Mouse (Mus musculus) midbrain, embryonic 13.5 days (tissue): ENCODE measurements at regions not wholly inside any gene's neighbourhood (a gene's known extent, or its start where the extent isn't known, plus 50 kb on each side); places are given as distances from the start of the nearest gene placed in this dataset.
A peak's percentile ranks its signal among the peaks of the same experiment; 100 is the strongest.

Source experiments
- ATAC-seq: fragments of 200-750 bp; cut with Nextera tagmentation; 2 replicates; pipeline ENCODE4 v1.8.0; 2017; ENCODE audit warnings: mild to moderate bottlenecking, moderate TSS enrichment, moderate library complexity
- H3K27ac ChIP-seq: fragments of 300-500 bp; sonication (generic); 2 replicates; pipeline ENCODE4 v1.5.1; 2015; ENCODE audit warnings: inconsistent platforms, mild to moderate bottlenecking, moderate library complexity
- H3K27me3 ChIP-seq: fragments of 300-500 bp; sonication (generic); 2 replicates; pipeline ENCODE4 v1.6.1; 2015; ENCODE audit warnings: mild to moderate bottlenecking, inconsistent platforms
- H3K36me3 ChIP-seq: fragments of 300-500 bp; sonication (generic); 2 replicates; pipeline ENCODE4 v1.6.1; 2015; ENCODE audit warnings: mild to moderate bottlenecking, inconsistent platforms
- H3K4me1 ChIP-seq: fragments of 300-500 bp; sonication (generic); replicated peaks from 2 replicates; pipeline ENCODE4 v1.6.1; 2015; ENCODE audit warnings: inconsistent platforms
- H3K4me2 ChIP-seq: fragments of 300-500 bp; sonication (generic); replicated peaks from 2 replicates; pipeline ENCODE4 v1.6.1; 2015; ENCODE audit warnings: moderate library complexity, mild to moderate bottlenecking, inconsistent platforms
- H3K4me3 ChIP-seq: fragments of 300-500 bp; sonication (generic); replicated peaks from 2 replicates; pipeline ENCODE4 v1.5.1; 2015; ENCODE audit warnings: mild to moderate bottlenecking, inconsistent platforms
- H3K9ac ChIP-seq: fragments of 300-500 bp; sonication (generic); replicated peaks from 2 replicates; pipeline ENCODE4 v1.6.1; 2015; ENCODE audit warnings: mild to moderate bottlenecking, inconsistent platforms
- H3K9me3 ChIP-seq: fragments of 300-500 bp; sonication (generic); 2 replicates; pipeline ENCODE4 v1.6.1; 2016; ENCODE audit warnings: mild to moderate bottlenecking, inconsistent platforms
- WGBS: fragments of 180-500 bp; shearing (Covaris S2); methylation state at CpG from one replicate; pipeline ENCODE4 v1.1.7; 2015; 5-methylcytosine and 5-hydroxymethylcytosine counted together

DNA sequence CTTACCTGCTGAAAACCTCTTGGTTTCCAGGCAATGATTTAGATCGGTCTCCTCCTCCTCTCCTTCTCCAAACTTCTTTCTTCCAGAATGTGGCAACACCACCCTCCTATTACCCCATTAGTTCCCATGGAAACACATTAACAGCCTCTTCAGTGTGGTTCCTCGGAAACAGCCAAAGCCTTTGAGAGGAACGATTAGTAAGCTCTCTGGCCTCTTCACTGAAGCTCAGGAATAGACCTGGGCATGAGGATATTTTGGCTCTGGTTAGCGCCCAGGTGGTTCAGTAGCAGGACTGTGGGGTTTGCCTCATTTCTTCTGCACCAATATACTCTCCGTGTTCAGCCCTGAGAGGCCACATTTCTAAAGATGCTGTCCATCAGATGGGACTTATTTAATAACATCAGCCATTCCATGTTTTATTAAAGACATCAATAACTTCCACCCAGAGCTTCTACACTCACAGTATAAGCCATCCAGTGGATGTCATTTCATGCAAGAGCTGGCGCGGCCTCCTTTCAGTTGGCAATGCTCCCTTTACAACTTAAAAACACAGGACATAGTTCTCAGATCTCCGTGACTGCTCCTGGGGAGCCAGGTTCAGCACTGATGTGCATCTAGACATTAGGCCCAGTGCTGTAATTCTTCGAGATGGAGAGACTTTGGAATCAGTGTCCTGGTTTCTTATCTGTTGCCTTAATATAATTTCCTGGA, 52.9 kb upstream of the Tcl1b2 start:
- WGBS = 59% methylated on average over 9 of the region's 9 CpGs
- no peak for ATAC-seq
- no peaks in the 10 kb centered on the region for H3K9me3 ChIP-seq

DNA sequence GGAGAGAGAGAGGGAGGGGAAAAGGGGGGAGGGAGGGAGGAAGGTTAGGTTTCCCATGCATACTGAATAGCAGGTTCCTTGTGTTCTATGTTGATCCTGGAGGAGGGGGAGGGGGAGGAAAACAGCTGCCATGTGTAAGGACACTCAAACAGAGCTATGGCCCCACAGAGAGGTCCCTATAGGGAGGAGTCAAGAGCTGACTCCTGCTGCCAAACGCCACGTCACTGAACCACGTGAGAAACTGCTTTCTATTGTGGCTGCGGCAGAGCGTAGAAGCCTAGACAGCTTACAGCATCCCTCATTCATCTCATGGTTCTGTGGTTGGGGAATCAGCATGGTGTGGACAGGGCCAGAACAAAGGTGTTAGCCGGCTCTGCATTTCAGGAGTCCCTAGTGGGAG, 52.3 kb upstream of the Tcl1b2 start:
- H3K4me2 ChIP-seq = no peak overlapping the region
- WGBS = 21% methylated on average over 6 of the region's 6 CpGs
- peak overlapping the region; percentile 60; the same call in 1 of the 2 replicates for H3K27ac ChIP-seq
- H3K4me3 ChIP-seq = no peak overlapping the region
- H3K4me1 ChIP-seq = peaks cover 20% of the 10 kb centered on the region
- H3K27me3 ChIP-seq = no peaks in the 10 kb centered on the region
- peak; percentile 84 for ATAC-seq
- no peaks in the 10 kb centered on the region for H3K36me3 ChIP-seq
- H3K9me3 ChIP-seq = no peaks in the 10 kb centered on the region
- no peak overlapping the region for H3K9ac ChIP-seq

More for the DNA sequence above, 52.9 kb upstream of the Tcl1b2 start:
- Histone ChIP-seq H3K27ac (peak overlapping the region; percentile 60; the same call in 1 of the 2 replicates), H3K9ac (no peak overlapping the region), H3K27me3 (no peaks in the 10 kb centered on the region), H3K36me3 (no peaks in the 10 kb centered on the region), H3K4me3 (no peak overlapping the region), H3K4me2 (no peak overlapping the region), H3K4me1 (peaks cover 20% of the 10 kb centered on the region)
